Mouse (Mus musculus): ENCODE data around the gene Eya2.

GRCm38 (mm10) chr2:165700252-165700908 is 105.5 kb downstream of the Eya2 start:
- TF ChIP-seq POLR2AphosphoS5 (IDR thresholded peaks at IDR 0.05; ENCODE audit: insufficient replicate concordance, low read depth, low read length) (no peak), CTCF (IDR thresholded peaks at IDR 0.05; ENCODE audit: low read depth, low read length) (no peak)

All from G1E (cell line).